Mouse (Mus musculus) G1E (cell line): ENCODE data around the gene Itfg2. TPM values are rescaled to one million over a fixed set of nuclear protein-coding genes. Genes with fewer than 3 reads are reported as not detected.

Experiments
- ATAC-seq: 2 replicates; pipeline ENCODE4 v1.8.0; 2016; ENCODE audit warnings: mild to moderate bottlenecking; ENCODE audit not compliant: insufficient number of reproducible peaks, poor library complexity, low FRiP score, severe bottlenecking; ENCODE audit errors: extremely low read depth
- DNase-seq: peaks from one replicate; pipeline ENCODE4 v3.0.0; 2012; ENCODE audit warnings: low spot score
- H3K27me3 ChIP-seq: 2 replicates; pipeline ENCODE4 v1.6.1; 2012; ENCODE audit warnings: mild to moderate bottlenecking, low read length, inconsistent platforms; ENCODE audit not compliant: insufficient read depth
- H3K36me3 ChIP-seq: replicated peaks from 2 replicates; pipeline ENCODE3; 2012; ENCODE audit warnings: mild to moderate bottlenecking, inconsistent platforms
- H3K4me1 ChIP-seq: 2 replicates; pipeline ENCODE4 v1.6.1; 2012; ENCODE audit warnings: low read depth, low read length, inconsistent platforms, mixed read lengths; ENCODE audit not compliant: insufficient read depth
- H3K4me3 ChIP-seq: 2 replicates; pipeline ENCODE4 v1.5.1; 2012; ENCODE audit warnings: low read depth, mild to moderate bottlenecking, inconsistent platforms, low read length, moderate library complexity, mixed read lengths
- H3K9me3 ChIP-seq: replicated peaks from 2 replicates; pipeline ENCODE4 v1.6.1; 2012; ENCODE audit warnings: inconsistent platforms
- CTCF ChIP-seq: IDR thresholded peaks from 2 replicates; pipeline ENCODE4 v1.5.1; 2012; ENCODE audit warnings: low read depth, low read length, inconsistent platforms, mixed read lengths
- GATA1 ChIP-seq: IDR thresholded peaks from 2 replicates; pipeline ENCODE4 v1.6.1; 2012; ENCODE audit warnings: borderline replicate concordance, low read length, inconsistent platforms, mixed read lengths
- GATA2 ChIP-seq: IDR thresholded peaks from 2 replicates; pipeline ENCODE4 v1.6.1; 2012; ENCODE audit warnings: low read depth, low read length, inconsistent platforms, borderline replicate concordance
- POLR2AphosphoS5 ChIP-seq: IDR thresholded peaks from 2 replicates; pipeline ENCODE4 v1.6.1; 2012; ENCODE audit warnings: low read depth, low read length, inconsistent platforms; ENCODE audit not compliant: insufficient replicate concordance
- TAL1 ChIP-seq: conservative IDR thresholded peaks from 2 replicates; pipeline ENCODE4 v1.6.1; 2012; ENCODE audit warnings: low read depth, low read length, inconsistent platforms, mixed read lengths
- polyA plus RNA-seq: library from polyadenylated mRNA; stranded (reverse); fragments of >175 nt; gene quantifications from 2 replicates; pipeline ENCODE4 v1.2.3, GENCODE M21; 2012
- total RNA-seq, 2 experiments: library from RNA; stranded (forward) in 1 of 2; stranded (reverse) in 1 of 2; fragments of 200-1000 nt in 1 of 2; fragments of >200 nt in 1 of 2; fragmentation: Nextera tagmentation in 1 of 2; gene quantifications; 2 replicates each; pipeline ENCODE4 v1.2.3; 2014 to 2017

The Itfg2 gene
- total and polyA plus RNA-seq, 3 experiments: 12.3 to 27.2 (median 22.4) TPM

DNA sequence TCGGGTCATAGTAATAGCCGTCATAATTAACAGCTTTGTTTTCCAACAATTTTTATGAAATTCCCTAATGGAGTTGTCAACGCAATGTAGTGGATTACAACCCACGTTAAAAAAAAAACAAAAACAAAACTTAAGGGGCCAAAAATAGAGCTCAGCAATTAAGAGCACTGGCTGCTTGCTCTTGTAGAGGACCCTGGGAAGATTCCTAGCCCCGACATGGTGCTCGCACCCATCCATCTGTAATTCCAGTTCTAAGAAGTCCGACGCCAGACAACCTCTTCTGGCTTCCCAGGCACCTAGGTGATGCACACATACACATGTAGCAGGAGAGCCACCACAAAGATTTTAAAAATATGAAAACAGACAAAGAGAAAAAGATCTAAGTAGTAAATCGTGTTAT lies 315 bp upstream of the Itfg2 start:
- H3K27me3 ChIP-seq: no peaks in the 10 kb centered on the region
- TF ChIP-seq CTCF (no peak), GATA1 (no peak), POLR2AphosphoS5 (no peak), GATA2 (no peak), TAL1 (no peak)
- peaks cover 29% of the 10 kb centered on the region for H3K4me1 ChIP-seq
- DNase-seq (no peak), ATAC-seq (no peak)
- peak overlapping the region; percentile 79; the same call in 1 of the 2 replicates for H3K4me3 ChIP-seq
- peaks cover 56% of the 10 kb centered on the region for H3K36me3 ChIP-seq
- H3K9me3 ChIP-seq: no peaks in the 10 kb centered on the region

GRCm38 (mm10) chr6:128423496-128424268 lies 1.0 kb downstream of the Itfg2 start:
- Histone ChIP-seq H3K9me3 (no peaks in the 10 kb centered on the region), H3K4me3 (peak overlapping the region; percentile 79), H3K4me1 (peaks cover 25% of the 10 kb centered on the region; the same call in 1 of the 2 replicates), H3K27me3 (no peaks in the 10 kb centered on the region), H3K36me3 (peaks cover 47% of the 10 kb centered on the region)
- ATAC-seq: no peak
- DNase-seq: no peak
- TF ChIP-seq TAL1: no peak
- TF ChIP-seq GATA1: no peak
- no peak for TF ChIP-seq POLR2AphosphoS5
- no peak for TF ChIP-seq CTCF

GRCm38 (mm10) chr6:128421480-128421879 lies 3.3 kb downstream of the Itfg2 start:
- DNase-seq (no peak), ATAC-seq (no peak)
- Histone ChIP-seq H3K36me3 (peaks cover 48% of the 10 kb centered on the region), H3K4me1 (peaks cover 25% of the 10 kb centered on the region; the same call in 1 of the 2 replicates), H3K9me3 (no peaks in the 10 kb centered on the region), H3K27me3 (no peaks in the 10 kb centered on the region), H3K4me3 (no peak overlapping the region)
- TF ChIP-seq TAL1: no peak
- TF ChIP-seq CTCF: no peak
- TF ChIP-seq GATA2: no peak
- TF ChIP-seq POLR2AphosphoS5: no peak
- TF ChIP-seq GATA1: no peak

DNA sequence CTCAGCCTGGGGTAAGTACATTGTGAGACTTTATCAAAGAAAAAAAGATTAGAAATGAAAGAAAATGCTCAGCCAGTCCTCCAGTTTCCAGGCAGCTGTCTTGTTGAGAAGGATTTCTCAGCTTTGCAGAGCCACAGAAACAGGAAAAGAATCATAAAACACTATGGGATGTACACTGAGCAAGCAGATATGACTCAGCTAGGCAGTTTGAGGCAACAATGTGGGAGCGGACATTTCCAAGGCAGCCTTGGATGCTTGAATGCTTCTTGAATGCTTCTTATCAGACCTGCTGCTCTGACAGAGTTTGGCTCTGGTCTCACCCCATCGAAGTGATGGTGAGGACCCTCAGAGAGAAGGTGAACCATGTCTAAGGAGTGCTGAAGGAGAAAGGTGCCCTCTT lies 3.7 kb downstream of the Itfg2 start:
- Histone ChIP-seq H3K4me3 (no peak overlapping the region), H3K4me1 (peaks cover 24% of the 10 kb centered on the region; the same call in 1 of the 2 replicates), H3K27me3 (no peaks in the 10 kb centered on the region), H3K36me3 (peaks cover 48% of the 10 kb centered on the region), H3K9me3 (no peaks in the 10 kb centered on the region)
- TF ChIP-seq CTCF (no peak), GATA2 (no peak), POLR2AphosphoS5 (no peak), GATA1 (no peak), TAL1 (no peak)
- ATAC-seq (no peak), DNase-seq (no peak)

DNA sequence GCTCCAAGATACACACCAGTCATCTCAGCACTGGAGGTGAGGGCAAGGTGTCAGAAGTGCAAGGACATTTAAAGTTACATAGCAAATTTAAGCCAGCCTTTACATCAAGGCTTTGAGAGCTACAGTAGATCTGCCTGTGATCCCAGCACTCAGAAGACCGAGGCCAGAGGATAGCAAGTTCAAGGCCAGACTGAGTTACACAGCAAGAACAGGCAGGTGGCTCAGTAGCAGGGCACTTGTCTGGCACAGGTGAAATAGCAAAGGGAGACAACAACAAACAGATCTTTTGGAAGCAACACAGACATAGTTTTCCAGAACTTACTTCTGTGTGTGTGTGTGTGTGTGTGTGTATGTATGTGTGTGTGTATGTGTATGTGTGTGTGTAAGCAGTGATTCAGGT lies 6.7 kb downstream of the Itfg2 start:
- peaks cover 68% of the 10 kb centered on the region for H3K36me3 ChIP-seq
- TF ChIP-seq GATA1 (no peak), TAL1 (no peak), GATA2 (no peak), CTCF (no peak)
- no peaks in the 10 kb centered on the region for H3K9me3 ChIP-seq
- no peak for DNase-seq
- no peak overlapping the region for H3K4me3 ChIP-seq
- H3K27me3 ChIP-seq: no peaks in the 10 kb centered on the region
- ATAC-seq: no peak
- H3K4me1 ChIP-seq: peaks cover 12% of the 10 kb centered on the region; the same call in 1 of the 2 replicates

GRCm38 (mm10) chr6:128416169-128416568 lies 8.6 kb downstream of the Itfg2 start:
- TF ChIP-seq TAL1 (no peak), CTCF (no peak), POLR2AphosphoS5 (no peak), GATA1 (no peak), GATA2 (no peak)
- Histone ChIP-seq H3K4me3 (no peak overlapping the region), H3K4me1 (0 out of 2 replicates have a peak, but pooled peaks cover 2% of the 10 kb centered on the region), H3K9me3 (no peaks in the 10 kb centered on the region), H3K36me3 (peaks cover 80% of the 10 kb centered on the region), H3K27me3 (no peaks in the 10 kb centered on the region)
- no peak for ATAC-seq
- no peak for DNase-seq
